Mouse (Mus musculus) heart, embryonic 11.5 days (tissue): Measurements from ENCODE around the gene Sgsm3. TPM values are rescaled to one million over a fixed set of nuclear protein-coding genes. Genes with fewer than 3 reads are reported as not detected.

Experiments used
- ATAC-seq: fragments of 200-750 bp; cut with Nextera tagmentation; replicated peaks from 2 replicates; pipeline ENCODE4 v1.8.0; 2017; ENCODE audit warnings: moderate library complexity; ENCODE audit not compliant: insufficient number of reproducible peaks, low FRiP score, low TSS enrichment
- H3K27ac ChIP-seq: fragments of 300-500 bp; sonication (generic); 2 replicates; pipeline ENCODE4 v1.5.1; 2014; ENCODE audit warnings: mild to moderate bottlenecking, low read depth, low read length
- H3K27me3 ChIP-seq: fragments of 300-500 bp; sonication (generic); 2 replicates; pipeline ENCODE4 v1.6.1; 2014; ENCODE audit warnings: mild to moderate bottlenecking, low read length, mixed read lengths; ENCODE audit not compliant: control insufficient read depth, insufficient read depth
- H3K36me3 ChIP-seq: fragments of 300-500 bp; sonication (generic); 2 replicates; pipeline ENCODE4 v1.6.1; 2014; ENCODE audit warnings: mild to moderate bottlenecking, low read length, moderate library complexity, mixed read lengths; ENCODE audit not compliant: control insufficient read depth, insufficient read depth
- H3K4me1 ChIP-seq: fragments of 300-500 bp; sonication (generic); 2 replicates; pipeline ENCODE4 v1.6.1; 2014; ENCODE audit warnings: low read length; ENCODE audit not compliant: control insufficient read depth, insufficient read depth
- H3K4me2 ChIP-seq: fragments of 300-500 bp; sonication (generic); 2 replicates; pipeline ENCODE4 v1.6.1; 2014; ENCODE audit warnings: mild to moderate bottlenecking, moderate library complexity
- H3K4me3 ChIP-seq: fragments of 300-500 bp; sonication (generic); 2 replicates; pipeline ENCODE4 v1.5.1; 2014; ENCODE audit warnings: low read depth, low read length
- H3K9ac ChIP-seq: fragments of 300-500 bp; sonication (generic); 2 replicates; pipeline ENCODE4 v1.6.1; 2014; ENCODE audit warnings: mild to moderate bottlenecking, low read depth, low read length, moderate library complexity
- H3K9me3 ChIP-seq: fragments of 300-500 bp; sonication (generic); replicated peaks from 2 replicates; pipeline ENCODE4 v1.6.1; 2016; ENCODE audit warnings: low read length; ENCODE audit not compliant: control insufficient read depth
- WGBS: fragments of 180-500 bp; shearing (Covaris S2); extraction: QIAGEN DNeasy Blood & Tissue Kit; methylation state at CpG from one replicate; pipeline ENCODE4 v1.1.7; 2014; ENCODE audit not compliant: insufficient replicate concordance; 5-methylcytosine and 5-hydroxymethylcytosine counted together
- microRNA-seq: library from miRNA; unstranded; fragments of <30 nt; microRNA quantifications from one replicate; pipeline ENCODE4, GENCODE M21; 2016; ENCODE audit warnings: borderline number of aligned reads
- polyA plus RNA-seq: library from polyadenylated mRNA; unstranded; fragments of >200 nt; fragmentation: Nextera tagmentation; extraction: Ambion mirVana; gene quantifications from 2 replicates; pipeline ENCODE4 v1.2.1, GENCODE M21; 2014

The Sgsm3 gene
- polyA plus RNA-seq, 1 experiment from 2014 or later, result 13.6 TPM

DNA sequence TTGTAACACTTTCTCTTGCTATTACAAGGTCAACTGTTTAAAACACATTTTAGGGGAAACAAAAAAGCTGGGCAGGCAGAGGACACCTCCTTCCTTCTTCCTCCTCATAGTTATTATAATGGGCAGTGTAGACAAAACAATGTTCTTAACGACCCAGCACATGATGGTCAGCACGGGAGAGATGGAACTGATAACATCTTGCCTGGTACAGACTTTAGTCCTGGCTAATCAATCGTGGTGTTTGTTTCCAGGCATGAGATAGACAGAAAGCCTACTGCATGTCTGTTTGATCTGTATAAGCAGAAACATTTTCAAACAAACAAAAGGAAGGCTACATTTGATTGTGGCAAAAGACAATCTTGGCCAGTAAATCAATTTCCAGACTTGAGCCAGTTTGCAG is 72.9 kb downstream of the Sgsm3 start:
- Histone ChIP-seq H3K9ac (no peak overlapping the region), H3K9me3 (no peaks in the 10 kb centered on the region), H3K4me1 (peaks cover 16% of the 10 kb centered on the region; the same call in 1 of the 2 replicates), H3K4me3 (no peak overlapping the region), H3K36me3 (no peaks in the 10 kb centered on the region), H3K4me2 (no peak overlapping the region), H3K27me3 (no peaks in the 10 kb centered on the region), H3K27ac (no peak overlapping the region)
- no peak for ATAC-seq
- WGBS, result 16% methylated on average over 3 of the region's 3 CpGs

DNA sequence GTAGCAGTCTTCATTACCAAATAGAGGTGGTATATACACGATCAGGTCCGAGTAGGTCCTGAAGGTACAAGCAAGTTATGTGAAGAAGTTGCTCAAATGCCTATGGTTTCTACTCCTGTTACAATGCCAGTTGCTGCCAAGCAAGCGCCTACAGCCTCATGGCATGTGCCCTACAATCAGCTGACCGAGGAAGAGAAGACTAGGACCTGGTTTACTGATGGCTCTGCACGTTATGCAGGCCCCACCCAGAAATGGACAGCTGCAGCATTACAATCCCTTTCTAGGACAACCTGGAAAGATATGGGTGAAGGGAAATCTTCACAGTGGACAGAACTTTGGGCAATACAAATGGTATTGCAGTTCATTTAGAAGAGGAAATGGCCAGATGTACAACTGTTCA is 74.9 kb downstream of the Sgsm3 start:
- Histone ChIP-seq H3K36me3 (no peaks in the 10 kb centered on the region), H3K27ac (no peak overlapping the region), H3K4me2 (no peak overlapping the region), H3K4me1 (peaks cover 13% of the 10 kb centered on the region; the same call in 1 of the 2 replicates), H3K4me3 (no peak overlapping the region), H3K9ac (no peak overlapping the region), H3K9me3 (no peaks in the 10 kb centered on the region), H3K27me3 (no peaks in the 10 kb centered on the region)
- 85% methylated on average over 5 of the region's 5 CpGs for WGBS
- no peak for ATAC-seq

DNA sequence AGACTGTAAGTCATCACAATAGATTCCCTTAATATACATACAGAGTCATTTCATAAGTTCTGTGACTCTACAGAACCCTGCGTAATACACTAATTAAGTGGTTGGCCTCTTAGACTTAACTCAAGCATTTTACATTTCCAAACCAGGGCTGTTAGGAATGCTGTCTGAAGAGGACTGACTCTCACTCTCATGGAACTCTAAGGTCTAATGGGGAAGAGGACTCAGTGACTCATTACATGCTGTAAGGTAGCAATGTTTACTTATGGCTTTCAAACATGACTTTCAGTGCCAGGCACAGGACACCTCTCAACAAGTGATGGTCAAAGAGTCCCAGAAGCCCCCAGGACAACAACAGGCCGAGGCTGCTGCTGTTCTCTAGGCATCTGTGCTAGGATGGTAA is 77.9 kb downstream of the Sgsm3 start:
- Histone ChIP-seq H3K9ac (no peak overlapping the region), H3K4me2 (no peak overlapping the region), H3K4me3 (no peak overlapping the region), H3K36me3 (no peaks in the 10 kb centered on the region), H3K9me3 (no peaks in the 10 kb centered on the region), H3K4me1 (0 out of 2 replicates have a peak, but pooled peaks cover 3% of the 10 kb centered on the region), H3K27ac (no peak overlapping the region), H3K27me3 (no peaks in the 10 kb centered on the region)
- WGBS, result 90% methylated on average over 2 of the region's 2 CpGs
- no peak for ATAC-seq

DNA sequence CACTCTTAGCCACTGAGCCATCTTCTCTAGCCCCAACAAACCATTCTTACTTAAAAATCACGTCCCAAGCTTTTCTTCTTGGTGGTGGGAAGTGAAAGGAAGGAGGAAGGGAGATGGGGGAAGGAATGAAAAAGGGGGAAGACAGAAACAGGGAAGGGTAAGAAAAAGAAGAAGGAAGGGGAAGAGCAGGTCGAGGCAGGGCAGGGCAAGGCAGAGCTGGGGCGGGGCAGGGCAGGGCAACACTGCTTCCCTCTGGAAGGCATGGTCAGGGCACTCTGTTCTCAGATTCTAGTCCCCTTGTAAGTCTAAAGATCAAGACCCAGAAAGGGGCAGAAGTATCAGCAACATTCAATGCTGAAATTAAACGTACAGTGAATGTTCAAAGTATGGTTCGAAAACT is 80.2 kb downstream of the Sgsm3 start:
- H3K9ac ChIP-seq, result no peak overlapping the region
- H3K27me3 ChIP-seq, result no peaks in the 10 kb centered on the region
- no peak overlapping the region for H3K4me3 ChIP-seq
- no peaks in the 10 kb centered on the region for H3K36me3 ChIP-seq
- no peak overlapping the region for H3K27ac ChIP-seq
- no peak for ATAC-seq
- no peaks in the 10 kb centered on the region for H3K9me3 ChIP-seq
- peaks cover 15% of the 10 kb centered on the region for H3K4me1 ChIP-seq
- H3K4me2 ChIP-seq, result no peak overlapping the region
- 86% methylated on average over 5 of the region's 5 CpGs for WGBS

DNA sequence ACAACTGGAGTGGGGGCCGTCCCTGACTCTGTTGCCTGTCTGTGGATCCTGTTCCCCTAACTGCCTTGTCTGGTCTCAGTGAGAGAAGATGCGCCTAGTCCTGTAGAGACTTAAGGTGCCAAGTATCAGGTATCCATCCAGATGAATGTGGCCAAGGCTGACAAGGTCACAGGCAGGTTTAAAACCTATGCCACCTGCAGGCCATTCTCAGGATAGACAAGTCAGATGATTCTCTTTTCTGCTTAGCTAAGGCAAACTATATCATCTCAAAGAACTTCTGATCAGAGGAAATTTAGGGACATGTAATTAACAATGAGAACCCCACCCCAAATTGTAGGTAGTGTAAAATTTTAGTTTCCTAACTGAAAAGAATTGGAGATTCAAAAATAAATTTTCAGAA is 83.4 kb downstream of the Sgsm3 start:
- Histone ChIP-seq H3K4me2 (no peak overlapping the region), H3K27me3 (peaks cover 7% of the 10 kb centered on the region), H3K4me3 (no peak overlapping the region), H3K4me1 (peaks cover 32% of the 10 kb centered on the region), H3K9me3 (no peaks in the 10 kb centered on the region), H3K36me3 (no peaks in the 10 kb centered on the region), H3K9ac (no peak overlapping the region), H3K27ac (no peak overlapping the region)
- no peak for ATAC-seq
- WGBS, result 76% methylated on average over 2 of the region's 2 CpGs

Small RNAs within 50 kb of the gene (microRNA-seq; reads per million reads assigned to microRNA genes)
- 19.2 reads per million, percentile 51 among the genes with 10 or more reads in this experiment for gene Mir5113

Other genes with a start within 250 kb of the Sgsm3 start
- gene Adsl, start 29.3 kb upstream of the Sgsm3 start, polyA plus RNA-seq, result 168 and 169 TPM in 2 replicates
- 15.3 and 20.9 TPM in 2 replicates for gene Mrtfa, start 213.0 kb downstream of the Sgsm3 start, polyA plus RNA-seq